Mouse (Mus musculus) forelimb bud, embryonic 11.5 days (tissue): ENCODE results near the gene Nkpd1.

Source experiments
- DNase-seq: peaks from one replicate; pipeline ENCODE4 v3.0.0-alpha.2; 2012; ENCODE audit warnings: low read depth, low spot score

The Nkpd1 gene

DNA sequence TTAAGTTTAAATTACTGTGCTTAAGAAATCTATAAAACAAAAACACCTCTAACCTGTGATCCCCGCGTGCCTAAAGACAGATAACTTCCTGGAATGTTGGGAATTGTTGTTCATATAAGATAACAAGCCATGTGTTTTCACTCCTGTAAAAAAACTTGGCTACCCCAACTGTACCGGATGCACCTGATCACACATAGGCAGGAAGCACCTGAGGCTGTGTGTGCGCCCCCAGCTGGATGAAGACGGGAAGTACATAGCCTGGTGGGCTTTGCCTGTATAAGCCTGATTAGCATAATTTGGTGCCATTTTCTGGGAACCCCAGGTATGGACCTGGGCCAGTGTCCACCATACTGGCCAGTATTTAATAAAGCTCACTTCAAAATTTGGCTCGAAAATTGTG lies 25.9 kb downstream of the Nkpd1 start:
- DNase-seq = no peak

- no peak for DNase-seq
Measured at GRCm38 (mm10) chr7:19546007-19546406, 28.4 kb downstream of the Nkpd1 start.

DNA sequence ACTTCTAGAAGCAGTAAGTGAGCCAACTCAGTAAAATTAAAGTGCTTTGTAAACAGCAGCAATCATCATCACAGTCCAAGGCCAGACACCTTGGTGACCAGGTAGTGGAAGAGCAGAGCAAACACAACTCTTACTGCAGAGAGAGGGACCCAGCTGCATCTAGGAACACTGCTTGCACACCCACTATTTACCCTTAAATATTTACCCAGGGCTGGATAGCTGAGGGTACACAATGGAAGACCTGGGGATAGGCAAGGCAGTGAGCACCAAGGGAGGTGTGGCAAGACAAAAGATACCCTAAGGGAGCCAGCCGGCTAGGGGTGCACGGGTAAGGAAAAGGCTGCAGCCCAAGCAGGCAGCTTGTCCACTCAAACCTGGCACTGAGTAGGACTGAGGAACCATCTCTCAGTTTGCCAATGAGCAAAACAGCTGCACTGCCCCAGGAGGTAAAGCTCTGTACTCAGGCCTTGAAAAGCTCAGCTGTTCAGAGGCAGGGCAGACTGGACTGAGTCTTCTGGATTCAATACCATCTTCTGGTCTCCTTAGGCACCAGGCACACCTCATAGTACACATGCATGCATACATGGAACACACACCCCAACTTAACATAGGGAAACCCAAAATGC lies 29.8 kb downstream of the Nkpd1 start:
- DNase-seq = no peak

- DNase-seq = no peak
Measured at GRCm38 (mm10) chr7:19549394-19549793, 31.8 kb downstream of the Nkpd1 start.

- no peak for DNase-seq
Measured at GRCm38 (mm10) chr7:19551634-19552033, 34.0 kb downstream of the Nkpd1 start.

- no peak for DNase-seq
Measured at GRCm38 (mm10) chr7:19552443-19552842, 34.8 kb downstream of the Nkpd1 start.

DNA sequence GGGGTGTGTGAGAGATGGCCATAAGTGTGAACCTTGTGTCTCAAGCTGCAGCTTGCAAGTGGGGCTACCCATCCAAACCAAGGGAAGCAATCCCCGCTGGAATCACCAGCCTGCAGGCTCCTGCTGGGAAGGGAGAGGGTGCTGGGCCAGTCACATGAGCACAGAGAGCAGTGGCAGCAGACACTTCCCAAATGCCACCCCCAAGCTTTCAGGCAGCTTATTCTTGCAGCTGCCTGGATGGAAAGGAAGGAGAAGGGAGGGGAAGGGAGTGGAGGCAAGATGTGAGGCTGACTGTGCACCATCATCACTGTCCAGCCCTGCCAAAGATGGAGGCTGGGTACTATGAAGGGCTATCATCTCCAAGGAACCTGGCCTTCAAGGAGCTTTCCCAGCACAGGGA lies 36.5 kb downstream of the Nkpd1 start:
- DNase-seq = no peak

DNA sequence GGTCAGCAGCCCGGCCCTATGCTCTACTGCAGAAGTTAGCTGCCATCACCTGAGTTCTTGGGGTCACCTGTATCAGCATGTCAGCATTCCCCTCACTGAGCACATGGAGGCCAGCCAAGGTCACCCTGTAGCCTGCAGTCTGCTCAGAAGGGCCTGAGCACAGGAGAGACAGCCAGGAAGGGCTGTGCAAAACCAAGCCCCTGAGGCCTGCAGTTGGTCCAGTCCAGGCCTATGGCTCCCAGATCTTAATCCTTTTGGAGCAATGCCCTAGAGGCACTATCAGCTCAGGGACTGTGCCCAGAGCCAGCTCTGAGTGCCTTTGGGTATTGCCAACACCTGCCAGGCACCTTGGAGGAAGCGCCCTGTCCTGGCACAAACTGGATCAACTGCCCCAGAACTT lies 39.4 kb downstream of the Nkpd1 start:
- no peak for DNase-seq

GRCm38 (mm10) chr7:19557982-19558900 lies 40.6 kb downstream of the Nkpd1 start:
- DNase-seq = no peak

DNA sequence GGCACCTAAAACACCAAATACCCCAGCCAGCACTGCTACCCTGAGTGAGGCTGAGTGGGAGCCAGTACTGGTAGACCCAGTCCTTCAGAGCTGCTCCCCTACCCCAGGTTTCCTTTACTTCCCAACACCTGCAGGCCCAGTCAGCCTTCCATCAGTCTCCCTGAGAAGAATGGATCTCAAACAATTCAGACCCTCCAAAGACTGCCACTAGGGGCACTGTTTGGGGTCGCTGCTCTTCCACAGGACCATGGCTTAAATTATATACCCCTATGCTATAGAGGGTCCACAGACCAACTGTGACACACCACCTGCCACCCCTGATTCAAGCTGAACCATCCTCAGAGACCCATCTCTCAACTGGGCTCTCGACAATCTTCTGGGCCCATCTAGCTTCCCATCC lies 41.3 kb downstream of the Nkpd1 start:
- DNase-seq = no peak

- no peak for DNase-seq
Measured at GRCm38 (mm10) chr7:19560491-19561260, 43.0 kb downstream of the Nkpd1 start.

DNA sequence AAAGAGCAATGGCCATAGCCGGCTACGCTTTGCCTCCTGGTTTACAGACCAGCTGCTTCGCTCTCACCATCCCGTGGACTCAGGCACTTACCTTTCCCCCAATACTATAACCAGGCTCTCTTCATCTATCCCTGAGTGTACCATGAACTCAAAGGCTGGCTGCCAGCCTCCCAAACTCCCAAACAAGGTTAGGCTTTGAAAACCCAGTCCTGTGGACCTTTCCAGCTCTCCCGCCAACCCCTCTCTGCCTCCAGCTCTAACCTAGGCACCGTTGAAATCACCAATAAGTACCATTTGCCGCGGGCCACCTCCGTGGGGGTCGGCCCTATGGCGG lies 43.8 kb downstream of the Nkpd1 start:
- no peak for DNase-seq

DNA sequence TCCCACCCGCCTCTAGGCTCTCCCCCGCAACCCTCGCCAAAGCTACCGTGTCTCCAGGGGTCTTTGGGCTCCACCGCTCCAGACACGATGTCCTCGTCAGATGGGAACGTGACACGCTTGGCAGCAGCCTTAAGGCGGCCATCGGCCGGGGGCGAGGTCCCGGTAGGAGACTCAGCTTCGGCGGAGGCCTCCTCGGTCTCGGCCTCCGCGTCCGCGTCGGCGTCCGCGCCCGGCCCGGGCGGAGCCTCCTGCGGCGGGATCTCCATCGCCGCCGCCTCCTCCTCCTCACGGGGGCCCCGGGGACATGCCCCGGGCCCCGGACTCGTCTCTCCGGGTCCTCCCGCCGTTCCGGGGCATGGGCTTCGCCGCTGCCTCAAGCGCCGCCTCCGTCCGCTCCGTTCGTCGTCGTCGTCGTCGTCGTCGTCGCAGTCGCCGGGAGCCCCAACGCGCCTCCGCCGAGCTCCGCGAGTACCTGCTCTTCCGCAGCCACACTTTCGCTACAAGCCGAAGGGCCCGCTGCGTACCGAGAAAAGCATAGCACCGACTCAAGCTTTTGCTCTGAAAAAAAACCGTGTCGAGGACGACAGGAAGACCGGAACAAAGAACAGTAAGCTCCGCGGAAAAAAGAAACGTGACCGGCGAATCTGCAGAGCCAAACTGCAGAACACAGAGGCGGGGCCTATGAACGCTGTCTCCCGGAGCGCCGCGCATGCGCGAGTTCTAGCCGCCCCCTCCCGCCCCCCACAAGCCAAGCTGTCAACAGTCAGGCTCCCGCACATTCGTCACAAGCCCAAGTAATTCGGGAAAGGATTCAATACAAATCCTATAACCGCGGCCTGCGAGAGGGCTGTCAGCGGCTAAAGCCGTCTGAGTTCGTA lies 44.4 kb downstream of the Nkpd1 start:
- peak; percentile 95 for DNase-seq

DNA sequence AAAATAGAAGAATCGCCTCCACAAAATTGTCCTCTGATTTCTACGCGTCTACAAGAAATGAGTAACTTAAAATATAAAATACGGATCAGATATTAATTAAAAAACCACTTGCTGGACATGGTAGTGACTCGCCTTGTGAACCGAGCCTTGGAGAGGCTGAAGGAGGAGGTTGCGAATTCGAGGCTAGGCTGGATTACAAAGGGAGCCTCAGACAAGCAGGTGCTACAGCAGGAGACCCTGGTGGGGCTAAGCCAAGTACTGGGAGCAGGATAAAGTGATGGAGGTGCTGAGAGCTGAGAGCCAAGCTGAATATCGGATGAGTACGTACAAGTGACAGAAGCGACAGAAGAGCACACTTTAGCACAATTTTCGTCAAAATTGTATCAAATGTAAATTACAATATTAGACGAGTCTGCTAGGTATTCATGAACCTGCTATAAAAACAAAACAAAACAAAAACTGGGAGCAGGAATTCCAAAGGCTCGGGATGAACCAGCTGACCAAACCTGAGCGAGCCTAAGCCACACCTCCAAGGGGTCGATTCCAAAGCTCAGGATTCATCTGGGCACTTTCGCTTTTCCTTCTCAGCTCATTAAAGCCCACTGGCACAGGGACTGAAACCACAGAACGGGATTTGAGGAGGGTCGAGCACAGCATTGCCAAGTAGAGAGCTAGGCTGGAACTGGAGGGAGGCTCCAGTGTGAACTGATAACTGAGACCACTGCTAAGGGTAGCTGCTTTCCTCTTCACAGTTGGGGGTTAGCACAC lies 45.2 kb downstream of the Nkpd1 start, which contains the start of gene Ppp1r37:
TSS of gene Ppp1r37 (minus strand) at position 434 of the 768 bp plus-strand sequence.
- no peak for DNase-seq

GRCm38 (mm10) chr7:19563884-19564283 lies 46.2 kb downstream of the Nkpd1 start:
- no peak for DNase-seq

- DNase-seq = no peak
Measured at GRCm38 (mm10) chr7:19564455-19564854, 46.8 kb downstream of the Nkpd1 start.

DNA sequence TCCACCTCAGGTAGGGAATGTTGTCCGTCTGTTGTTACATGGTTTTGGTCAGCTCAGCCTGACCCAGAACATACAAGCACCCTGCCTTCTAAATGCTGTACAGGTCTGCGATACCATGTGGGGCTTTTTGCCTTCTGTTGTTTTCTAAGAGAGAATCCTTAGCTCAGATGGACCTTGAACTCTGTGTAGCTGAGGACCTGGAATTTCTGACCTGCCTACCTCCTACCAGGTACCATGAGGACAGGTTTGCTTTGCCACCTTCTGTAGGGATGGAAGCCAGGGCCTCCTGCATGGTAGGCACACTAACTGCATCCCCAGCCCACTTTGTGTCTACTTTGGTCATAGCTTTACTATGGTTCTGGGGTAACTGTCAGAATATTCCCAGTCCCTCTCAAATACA lies 48.2 kb downstream of the Nkpd1 start:
- DNase-seq = no peak

- no peak for DNase-seq
Measured at GRCm38 (mm10) chr7:19567426-19567825, 49.8 kb downstream of the Nkpd1 start.

GRCm38 (mm10) chr7:19569647-19570046 lies 52.0 kb downstream of the Nkpd1 start:
- DNase-seq = no peak

GRCm38 (mm10) chr7:19572926-19573775 lies 55.5 kb downstream of the Nkpd1 start:
- DNase-seq = peak; percentile 82
